Mouse (Mus musculus): ENCODE measurements around the gene Tmx4.

Tmx4 gene

GRCm38 (mm10) chr2:134559422-134559821 is 84.5 kb downstream of the Tmx4 start:
- DNase-seq (ENCODE audit: low read depth, low spot score), result no peak

- DNase-seq (ENCODE audit: low read depth, low spot score), result no peak
Observed at GRCm38 (mm10) chr2:134554221-134554727, 89.7 kb downstream of the Tmx4 start, which contains the start of gene Hao1. Hao1 (minus strand) TSS chr2:134554368.

GRCm38 (mm10) chr2:134552358-134552757 is 91.6 kb downstream of the Tmx4 start:
- no peak for DNase-seq (ENCODE audit: low read depth, low spot score)

GRCm38 (mm10) chr2:134549770-134550169 is 94.2 kb downstream of the Tmx4 start:
- peak; percentile 42 for DNase-seq (ENCODE audit: low read depth, low spot score)

GRCm38 (mm10) chr2:134545116-134545515 is 98.8 kb downstream of the Tmx4 start:
- DNase-seq (ENCODE audit: low read depth, low spot score), result no peak

- no peak for DNase-seq (ENCODE audit: low read depth, low spot score)
Observed at GRCm38 (mm10) chr2:134544321-134545065, 99.5 kb downstream of the Tmx4 start.

Data from mesoderm, embryonic 11.5 days (tissue).